Mouse (Mus musculus): Measurements from ENCODE around the gene Entpd3.

Entpd3 gene

GRCm38 (mm10) chr9:120541411-120541810, 1.8 kb downstream of the Entpd3 start:
- DNase-seq (ENCODE audit: low spot score): peak; percentile 54

GRCm38 (mm10) chr9:120542241-120542640, 2.6 kb downstream of the Entpd3 start:
- DNase-seq (ENCODE audit: low spot score): no peak

- DNase-seq (ENCODE audit: low spot score): no peak
Observed at GRCm38 (mm10) chr9:120545994-120546393, 6.4 kb downstream of the Entpd3 start.

GRCm38 (mm10) chr9:120546482-120546881, 6.9 kb downstream of the Entpd3 start:
- no peak for DNase-seq (ENCODE audit: low spot score)

- no peak for DNase-seq (ENCODE audit: low spot score)
Observed at GRCm38 (mm10) chr9:120547026-120547668, 7.5 kb downstream of the Entpd3 start.

GRCm38 (mm10) chr9:120550778-120551177, 11.2 kb downstream of the Entpd3 start:
- no peak for DNase-seq (ENCODE audit: low spot score)

- no peak for DNase-seq (ENCODE audit: low spot score)
Observed at GRCm38 (mm10) chr9:120563590-120563989, 24.0 kb downstream of the Entpd3 start.

GRCm38 (mm10) chr9:120564247-120564646, 24.6 kb downstream of the Entpd3 start:
- no peak for DNase-seq (ENCODE audit: low spot score)

- no peak for DNase-seq (ENCODE audit: low spot score)
Observed at GRCm38 (mm10) chr9:120566384-120566783, 26.8 kb downstream of the Entpd3 start.

GRCm38 (mm10) chr9:120568917-120569316, 29.3 kb downstream of the Entpd3 start:
- DNase-seq (ENCODE audit: low spot score): peak; percentile 48

- DNase-seq (ENCODE audit: low spot score): peak; percentile 59
Observed at GRCm38 (mm10) chr9:120569721-120570333, 30.2 kb downstream of the Entpd3 start.

- no peak for DNase-seq (ENCODE audit: low spot score)
Observed at GRCm38 (mm10) chr9:120570334-120570725, 30.7 kb downstream of the Entpd3 start.

GRCm38 (mm10) chr9:120570741-120571592, 31.3 kb downstream of the Entpd3 start, which contains the start of gene Rpl14:
Gene Rpl14, plus strand, starts transcription at chr9:120571444.
- DNase-seq (ENCODE audit: low spot score): peak; percentile 97

GRCm38 (mm10) chr9:120571593-120572385, 32.2 kb downstream of the Entpd3 start:
- no peak for DNase-seq (ENCODE audit: low spot score)

- DNase-seq (ENCODE audit: low spot score): no peak
Observed at GRCm38 (mm10) chr9:120575748-120576661, 36.4 kb downstream of the Entpd3 start.

- DNase-seq (ENCODE audit: low spot score): no peak
Observed at GRCm38 (mm10) chr9:120576662-120577013, 37.0 kb downstream of the Entpd3 start.

GRCm38 (mm10) chr9:120577133-120577651, 37.6 kb downstream of the Entpd3 start:
- DNase-seq (ENCODE audit: low spot score): peak; percentile 94

- DNase-seq (ENCODE audit: low spot score): no peak
Observed at GRCm38 (mm10) chr9:120577706-120578405, 38.2 kb downstream of the Entpd3 start.

- no peak for DNase-seq (ENCODE audit: low spot score)
Observed at GRCm38 (mm10) chr9:120578701-120579100, 39.1 kb downstream of the Entpd3 start.

- DNase-seq (ENCODE audit: low spot score): no peak
Observed at GRCm38 (mm10) chr9:120579808-120580207, 40.2 kb downstream of the Entpd3 start.
